Mouse (Mus musculus): ENCODE measurements around the gene Adamtsl5. TPM values are rescaled to one million over a fixed set of nuclear protein-coding genes. Genes with fewer than 3 reads are reported as not detected.
A peak's percentile ranks its signal among the peaks of the same experiment; 100 is the strongest.
"Not testable (repeated sequence)": the region's sequence is repeated elsewhere in the genome, so short reads cannot be mapped to it uniquely, and the experiment has no call there.

Adamtsl5 gene
- polyA plus RNA-seq, 1 experiment from 2014 or later: 1.2 TPM

GRCm38 (mm10) chr10:80357336-80357735, 9.1 kb upstream of the Adamtsl5 start:
- ChIA-PET POLR2A (interaction anchor here (0.6 kb wide), 1 partner anchor 135 kb away, joined by 4 read pairs; no protein-coding TSS in a partner anchor), CTCF (no interaction called here)
- TF ChIP-seq CTCF (IDR thresholded peaks at IDR 0.05): no peak
- DNase-seq (ENCODE audit: low read depth, low spot score) (no peak), ATAC-seq (no peak)
- peaks cover 31% of the 10 kb centered on the region for H3K27me3 ChIP-seq
- in situ Hi-C loops (cut with MboI; ENCODE audit: low pct_unique_long_range_greater_than_20kb): loop anchor here (25.0 kb wide), 1 partner anchor 155 kb away; no protein-coding TSS in a partner anchor

GRCm38 (mm10) chr10:80356737-80357136, 8.5 kb upstream of the Adamtsl5 start:
- DNase-seq (ENCODE audit: low read depth, low spot score) (no peak), ATAC-seq (no peak)
- CTCF ChIA-PET: no interaction called here
- peaks cover 31% of the 10 kb centered on the region for H3K27me3 ChIP-seq
- POLR2A ChIA-PET: interaction anchor here (0.6 kb wide), 1 partner anchor 135 kb away, joined by 4 read pairs; no protein-coding TSS in a partner anchor
- in situ Hi-C loops (cut with MboI; ENCODE audit: low pct_unique_long_range_greater_than_20kb): loop anchor here (25.0 kb wide), 1 partner anchor 156 kb away; no protein-coding TSS in a partner anchor
- no peak for TF ChIP-seq CTCF (IDR thresholded peaks at IDR 0.05)

GRCm38 (mm10) chr10:80356001-80356682, 7.9 kb upstream of the Adamtsl5 start, which contains the start of gene Plk5:
Gene Plk5 (plus strand): TSS chr10:80356459.
- POLR2A ChIA-PET: no interaction called here
- in situ Hi-C loops (cut with MboI; ENCODE audit: low pct_unique_long_range_greater_than_20kb): loop anchor here (25.0 kb wide), 1 partner anchor 156 kb away; no protein-coding TSS in a partner anchor
- H3K27me3 ChIP-seq: peaks cover 31% of the 10 kb centered on the region
- no peak for TF ChIP-seq CTCF (IDR thresholded peaks at IDR 0.05)
- ATAC-seq (no peak), DNase-seq (ENCODE audit: low read depth, low spot score) (no peak)
- CTCF ChIA-PET: no interaction called here

- CTCF ChIA-PET: no interaction called here
Measured at GRCm38 (mm10) chr10:80355431-80355830, 7.2 kb upstream of the Adamtsl5 start.

GRCm38 (mm10) chr10:80352727-80353126, 4.5 kb upstream of the Adamtsl5 start:
- CTCF ChIA-PET: interaction anchor here (3.1 kb wide), 1 partner anchor 12 kb away, joined by 13 read pairs; no protein-coding TSS in a partner anchor
- H3K27me3 ChIP-seq: peaks cover 20% of the 10 kb centered on the region

More at GRCm38 (mm10) chr10:80355431-80355830, 7.2 kb upstream of the Adamtsl5 start:
- DNase-seq (ENCODE audit: low read depth, low spot score) (no peak), ATAC-seq (no peak)
- in situ Hi-C loops (cut with MboI; ENCODE audit: low pct_unique_long_range_greater_than_20kb): loop anchor here (25.0 kb wide), 1 partner anchor 157 kb away; no protein-coding TSS in a partner anchor
- no peak for TF ChIP-seq CTCF (IDR thresholded peaks at IDR 0.05)
- peaks cover 31% of the 10 kb centered on the region for H3K27me3 ChIP-seq
- POLR2A ChIA-PET: no interaction called here

GRCm38 (mm10) chr10:80351896-80352295, 3.7 kb upstream of the Adamtsl5 start:
- CTCF ChIA-PET: interaction anchor here (1.9 to 3.1 kb wide), 2 partner anchors 12 to 158 kb away, joined by 5 to 13 read pairs; no protein-coding TSS in a partner anchor
- ATAC-seq (no peak), DNase-seq (ENCODE audit: low read depth, low spot score) (no peak)
- POLR2A ChIA-PET: interaction anchor here (1.1 kb wide), 1 partner anchor 17 kb away, joined by 6 read pairs; no protein-coding TSS in a partner anchor
- no peak for TF ChIP-seq CTCF (IDR thresholded peaks at IDR 0.05)
- H3K27me3 ChIP-seq: peaks cover 12% of the 10 kb centered on the region
- in situ Hi-C loops (cut with MboI; ENCODE audit: low pct_unique_long_range_greater_than_20kb): loop anchor here (25.0 kb wide), 1 partner anchor 160 kb away; no protein-coding TSS in a partner anchor

More at GRCm38 (mm10) chr10:80352727-80353126, 4.5 kb upstream of the Adamtsl5 start:
- ATAC-seq (no peak), DNase-seq (ENCODE audit: low read depth, low spot score) (no peak)
- POLR2A ChIA-PET: no interaction called here
- in situ Hi-C loops (cut with MboI; ENCODE audit: low pct_unique_long_range_greater_than_20kb): loop anchor here (25.0 kb wide), 1 partner anchor 160 kb away; no protein-coding TSS in a partner anchor
- no peak for TF ChIP-seq CTCF (IDR thresholded peaks at IDR 0.05)

- POLR2A ChIA-PET: interaction anchor here (0.6 kb wide), 1 partner anchor 26 kb away, joined by 5 read pairs; no protein-coding TSS in a partner anchor
- H3K27me3 ChIP-seq: no peaks in the 10 kb centered on the region
- CTCF ChIA-PET: interaction anchor here (0.9 to 3.1 kb wide), 14 partner anchors 10 to 159 kb away, joined by 3 to 13 read pairs (median 5); no protein-coding TSS in a partner anchor
- peak; percentile 79 for ATAC-seq
- peak; percentile 25 for DNase-seq (ENCODE audit: low read depth, low spot score)
- in situ Hi-C loops (cut with MboI; ENCODE audit: low pct_unique_long_range_greater_than_20kb): loop anchor here (25.0 kb wide), 1 partner anchor 162 kb away; no protein-coding TSS in a partner anchor
- TF ChIP-seq CTCF (IDR thresholded peaks at IDR 0.05): no peak
Measured at GRCm38 (mm10) chr10:80350292-80350691, 2.1 kb upstream of the Adamtsl5 start.

- H3K27me3 ChIP-seq: no peaks in the 10 kb centered on the region
- no peak for DNase-seq (ENCODE audit: low read depth, low spot score)
- in situ Hi-C loops (cut with MboI; ENCODE audit: low pct_unique_long_range_greater_than_20kb): no loop called here
- CTCF ChIA-PET: interaction anchor here (2.0 kb wide), 1 partner anchor 28 kb away, joined by 9 read pairs; no protein-coding TSS in a partner anchor
- TF ChIP-seq CTCF (IDR thresholded peaks at IDR 0.05): no peak
- no peak for ATAC-seq
- POLR2A ChIA-PET: no interaction called here
Measured at GRCm38 (mm10) chr10:80348981-80349380, 769 bp upstream of the Adamtsl5 start.

- in situ Hi-C loops (cut with MboI; ENCODE audit: low pct_unique_long_range_greater_than_20kb): no loop called here
- CTCF ChIA-PET: no interaction called here
- POLR2A ChIA-PET: no interaction called here
- H3K27me3 ChIP-seq: no peaks in the 10 kb centered on the region
- ATAC-seq (no peak), DNase-seq (ENCODE audit: low read depth, low spot score) (no peak)
- TF ChIP-seq CTCF (IDR thresholded peaks at IDR 0.05): no peak
Measured at GRCm38 (mm10) chr10:80347514-80347967, 671 bp downstream of the Adamtsl5 start.

- ATAC-seq; POLR2A ChIA-PET; in situ Hi-C loops (cut with MboI; ENCODE audit: low pct_unique_long_range_greater_than_20kb); CTCF ChIA-PET; H3K27me3 ChIP-seq; DNase-seq (ENCODE audit: low read depth, low spot score): not testable (repeated sequence)
Measured at GRCm38 (mm10) chr10:80345929-80346328, 2.3 kb downstream of the Adamtsl5 start.

- no peaks in the 10 kb centered on the region for H3K27me3 ChIP-seq
- no peak for DNase-seq (ENCODE audit: low read depth, low spot score)
- ChIA-PET CTCF (no interaction called here), POLR2A (no interaction called here)
- ATAC-seq: no peak
- no peak for TF ChIP-seq CTCF (IDR thresholded peaks at IDR 0.05)
- in situ Hi-C loops (cut with MboI; ENCODE audit: low pct_unique_long_range_greater_than_20kb): no loop called here
Measured at GRCm38 (mm10) chr10:80345122-80345521, 3.1 kb downstream of the Adamtsl5 start.

Measured in Patski (cell line).